Mouse (Mus musculus) heart, embryonic 11.5 days (tissue): ENCODE measurements around the gene Pgm3. TPM values are rescaled to one million over a fixed set of nuclear protein-coding genes. Genes with fewer than 3 reads are reported as not detected.
"Not testable (repeated sequence)": the region's sequence is repeated elsewhere in the genome, so short reads cannot be mapped to it uniquely, and the experiment has no call there.

Source experiments
- ATAC-seq: fragments of 200-750 bp; cut with Nextera tagmentation; replicated peaks from 2 replicates; pipeline ENCODE4 v1.8.0; 2017; ENCODE audit warnings: moderate library complexity; ENCODE audit not compliant: insufficient number of reproducible peaks, low FRiP score, low TSS enrichment
- H3K27ac ChIP-seq: fragments of 300-500 bp; sonication (generic); 2 replicates; pipeline ENCODE4 v1.5.1; 2014; ENCODE audit warnings: mild to moderate bottlenecking, low read depth, low read length
- H3K27me3 ChIP-seq: fragments of 300-500 bp; sonication (generic); 2 replicates; pipeline ENCODE4 v1.6.1; 2014; ENCODE audit warnings: mild to moderate bottlenecking, low read length, mixed read lengths; ENCODE audit not compliant: control insufficient read depth, insufficient read depth
- H3K36me3 ChIP-seq: fragments of 300-500 bp; sonication (generic); 2 replicates; pipeline ENCODE4 v1.6.1; 2014; ENCODE audit warnings: mild to moderate bottlenecking, low read length, moderate library complexity, mixed read lengths; ENCODE audit not compliant: control insufficient read depth, insufficient read depth
- H3K4me1 ChIP-seq: fragments of 300-500 bp; sonication (generic); 2 replicates; pipeline ENCODE4 v1.6.1; 2014; ENCODE audit warnings: low read length; ENCODE audit not compliant: control insufficient read depth, insufficient read depth
- H3K4me2 ChIP-seq: fragments of 300-500 bp; sonication (generic); 2 replicates; pipeline ENCODE4 v1.6.1; 2014; ENCODE audit warnings: mild to moderate bottlenecking, moderate library complexity
- H3K4me3 ChIP-seq: fragments of 300-500 bp; sonication (generic); 2 replicates; pipeline ENCODE4 v1.5.1; 2014; ENCODE audit warnings: low read depth, low read length
- H3K9ac ChIP-seq: fragments of 300-500 bp; sonication (generic); 2 replicates; pipeline ENCODE4 v1.6.1; 2014; ENCODE audit warnings: mild to moderate bottlenecking, low read depth, low read length, moderate library complexity
- H3K9me3 ChIP-seq: fragments of 300-500 bp; sonication (generic); replicated peaks from 2 replicates; pipeline ENCODE4 v1.6.1; 2016; ENCODE audit warnings: low read length; ENCODE audit not compliant: control insufficient read depth
- WGBS: fragments of 180-500 bp; shearing (Covaris S2); extraction: QIAGEN DNeasy Blood & Tissue Kit; methylation state at CpG from one replicate; pipeline ENCODE4 v1.1.7; 2014; ENCODE audit not compliant: insufficient replicate concordance; 5-methylcytosine and 5-hydroxymethylcytosine counted together
- polyA plus RNA-seq: library from polyadenylated mRNA; unstranded; fragments of >200 nt; fragmentation: Nextera tagmentation; extraction: Ambion mirVana; gene quantifications from 2 replicates; pipeline ENCODE4 v1.2.1, GENCODE M21; 2014

The Pgm3 gene
- polyA plus RNA-seq, result 26.6 and 27.4 TPM in 2 replicates

DNA sequence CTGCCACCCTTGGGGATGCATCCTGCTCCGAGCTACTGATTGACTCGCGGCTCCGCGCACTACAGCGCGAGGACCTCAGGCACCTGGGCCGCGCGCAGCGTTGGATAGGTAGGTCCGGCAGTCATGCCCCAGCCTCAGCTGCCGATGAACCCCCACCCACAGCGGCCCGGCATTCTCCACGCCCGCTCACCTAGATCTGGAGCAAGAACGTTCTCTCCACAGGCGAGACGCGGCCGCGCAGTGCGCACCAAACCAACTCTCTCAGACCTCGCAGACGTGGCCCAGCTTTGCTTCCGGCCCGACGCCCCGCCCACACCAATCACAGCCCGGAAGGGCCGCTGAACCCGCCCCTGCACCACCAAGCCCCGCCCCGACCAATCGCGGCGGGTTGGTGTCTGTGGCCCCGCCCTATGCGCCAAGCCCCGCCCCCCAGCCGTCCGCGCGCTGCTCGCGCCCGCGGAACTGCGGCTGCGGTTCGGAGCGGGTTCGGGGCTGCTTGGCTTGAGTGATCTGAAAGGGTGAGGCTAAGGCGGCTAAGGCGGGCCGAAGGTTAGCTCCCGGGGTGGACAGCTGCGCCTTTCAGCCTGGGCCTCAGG is at the start of gene Pgm3, which contains the start of gene Rwdd2a:
Gene Pgm3, minus strand, starts transcription at position 303 of the 596 bp plus-strand sequence.
Gene Rwdd2a, plus strand, starts transcription at position 452 of the 596 bp plus-strand sequence.
- no peaks in the 10 kb centered on the region for H3K27me3 ChIP-seq
- peak within 1 kb of the TSS; percentile 70 for H3K27ac ChIP-seq
- peak; percentile 98 for ATAC-seq
- WGBS, result under 1% methylated on average over 58 of the region's 59 CpGs
- H3K4me1 ChIP-seq, result no peaks in the 10 kb centered on the region; the same call in 1 of the 2 replicates
- no peaks in the 10 kb centered on the region for H3K9me3 ChIP-seq
- peak within 1 kb of the TSS; percentile 100 for H3K4me2 ChIP-seq
- H3K4me3 ChIP-seq, result peak within 1 kb of the TSS; percentile 78
- peak within 1 kb of the TSS; percentile 80 for H3K9ac ChIP-seq
- no peaks in the 10 kb centered on the region for H3K36me3 ChIP-seq

DNA sequence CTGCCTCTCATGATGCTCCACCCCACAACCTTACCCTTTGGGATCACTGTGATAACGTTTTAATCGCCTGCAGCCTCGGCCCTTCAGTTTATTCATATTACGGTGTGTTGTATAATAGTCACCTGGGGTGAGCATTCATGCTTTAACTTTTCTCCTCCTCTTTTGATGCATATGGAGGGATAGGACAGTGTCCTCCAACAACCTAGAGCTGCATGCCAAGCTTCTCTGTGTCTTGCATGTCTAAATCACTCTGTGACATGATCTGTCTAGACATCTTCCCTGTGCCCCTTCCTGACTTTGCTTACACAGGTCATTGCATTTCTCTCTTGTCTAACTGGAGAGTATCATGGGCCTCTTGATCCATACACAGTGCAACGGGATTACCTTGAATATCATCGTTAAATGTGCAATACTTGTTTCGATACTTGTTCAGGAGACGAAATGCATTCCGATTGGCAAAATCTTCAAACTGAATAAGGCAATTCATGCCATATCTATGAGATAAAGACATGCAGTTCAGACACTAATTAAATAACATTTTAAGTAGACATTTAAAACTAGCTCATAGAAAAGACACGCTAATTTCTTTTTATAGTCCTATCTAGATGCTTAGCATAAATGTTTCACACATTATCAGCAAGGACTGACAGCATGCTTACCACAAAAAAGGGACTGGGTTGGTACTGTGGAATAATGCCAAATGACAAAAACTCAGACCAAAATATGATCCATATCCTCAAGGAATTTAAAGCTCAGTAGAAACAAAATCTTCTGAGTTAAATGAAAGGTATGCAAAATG is 47.9 kb upstream of the Pgm3 start:
- H3K36me3 ChIP-seq, result no peaks in the 10 kb centered on the region
- no peak overlapping the region for H3K9ac ChIP-seq
- H3K27me3 ChIP-seq, result no peaks in the 10 kb centered on the region
- no peaks in the 10 kb centered on the region for H3K9me3 ChIP-seq
- ATAC-seq, result no peak
- H3K4me1 ChIP-seq, result peaks cover 5% of the 10 kb centered on the region; the same call in 1 of the 2 replicates
- H3K4me3 ChIP-seq, result no peak overlapping the region
- WGBS, result 74% methylated on average over 10 of the region's 10 CpGs
- no peak overlapping the region for H3K27ac ChIP-seq
- H3K4me2 ChIP-seq, result no peak overlapping the region

DNA sequence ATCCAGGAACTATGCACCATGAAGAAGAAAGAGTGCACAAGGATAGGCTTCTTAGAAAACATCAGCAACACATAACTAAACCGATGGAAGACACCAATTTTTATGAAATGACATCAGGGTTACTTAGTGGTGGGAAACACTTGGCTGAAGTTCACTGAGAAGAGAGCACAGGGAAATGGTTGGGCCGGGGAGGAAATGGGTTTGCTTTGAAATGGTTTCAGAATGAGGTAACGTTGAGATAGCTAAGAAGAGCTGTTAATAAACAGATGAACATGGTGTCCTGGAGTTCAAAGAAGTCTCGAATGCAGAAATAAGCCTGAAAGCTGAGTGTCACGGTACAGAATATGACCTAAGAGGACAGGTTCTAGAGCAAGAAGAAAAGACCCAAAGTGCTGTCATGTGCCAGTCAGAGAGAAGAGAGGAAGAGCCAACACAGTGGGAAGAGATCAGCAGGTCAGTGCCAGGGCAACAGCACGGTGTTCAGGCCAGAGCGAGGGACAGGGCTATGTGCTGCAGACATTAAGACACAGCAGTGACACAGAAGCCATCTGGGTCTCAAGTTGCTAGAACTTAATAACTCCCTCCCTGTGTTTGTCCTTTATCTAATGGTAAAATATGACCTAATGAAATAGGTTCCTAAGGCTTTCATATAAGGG is 46.3 kb upstream of the Pgm3 start:
- no peak overlapping the region for H3K27ac ChIP-seq
- no peak for ATAC-seq
- no peak overlapping the region for H3K4me2 ChIP-seq
- peaks cover 5% of the 10 kb centered on the region; the same call in 1 of the 2 replicates for H3K4me1 ChIP-seq
- no peaks in the 10 kb centered on the region for H3K9me3 ChIP-seq
- no peak overlapping the region for H3K9ac ChIP-seq
- H3K36me3 ChIP-seq, result no peaks in the 10 kb centered on the region
- WGBS, result 56% methylated on average over 7 of the region's 7 CpGs
- H3K27me3 ChIP-seq, result no peaks in the 10 kb centered on the region
- H3K4me3 ChIP-seq, result no peak overlapping the region

DNA sequence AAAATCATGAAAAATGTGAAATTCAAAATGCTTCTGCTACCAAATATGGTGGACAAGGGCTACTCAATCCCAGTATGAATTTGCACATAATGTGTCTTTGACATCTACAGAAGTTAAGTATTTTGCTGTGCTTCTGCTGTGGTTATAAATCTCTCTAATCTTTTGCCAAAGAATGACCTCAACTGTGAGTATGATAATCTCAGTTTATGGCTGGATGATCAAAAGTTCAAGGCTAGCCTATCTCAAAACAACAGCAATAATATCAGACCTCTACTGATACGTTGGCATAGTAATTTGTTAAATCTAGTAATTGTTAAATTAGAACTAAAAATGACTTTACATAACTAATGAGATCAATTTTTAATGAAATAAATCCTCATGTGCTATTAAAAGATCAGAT is 44.1 kb upstream of the Pgm3 start:
- Histone ChIP-seq H3K9me3 (no peaks in the 10 kb centered on the region), H3K4me3 (no peak overlapping the region), H3K4me1 (peaks cover 5% of the 10 kb centered on the region; the same call in 1 of the 2 replicates), H3K9ac (no peak overlapping the region), H3K36me3 (no peaks in the 10 kb centered on the region), H3K27me3 (no peaks in the 10 kb centered on the region), H3K4me2 (no peak overlapping the region), H3K27ac (no peak overlapping the region)
- 83% methylated on average over 1 of the region's 1 CpGs for WGBS
- no peak for ATAC-seq

DNA sequence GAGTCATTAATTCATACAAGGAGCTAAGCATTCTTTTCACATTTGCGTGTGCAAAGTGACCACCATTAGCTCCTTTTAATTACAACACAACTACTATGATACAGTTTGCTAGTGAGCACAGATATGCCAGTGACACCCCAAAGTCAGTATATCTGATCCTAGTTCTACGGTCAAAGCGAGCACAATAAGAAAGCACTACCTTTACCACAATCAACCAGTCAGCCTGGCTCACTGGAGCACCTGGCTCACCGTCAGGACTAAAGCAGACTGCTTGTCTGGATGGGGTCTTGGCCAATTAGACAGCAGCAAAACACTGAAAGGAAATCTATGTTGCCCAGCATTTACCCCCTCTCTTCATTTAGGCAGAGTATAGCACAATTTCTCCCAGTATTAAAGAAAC is 40.4 kb upstream of the Pgm3 start:
- no peak for ATAC-seq
- no peak overlapping the region for H3K27ac ChIP-seq
- 88% methylated on average over 4 of the region's 4 CpGs for WGBS
- no peaks in the 10 kb centered on the region for H3K4me1 ChIP-seq
- H3K9ac ChIP-seq, result no peak overlapping the region
- no peaks in the 10 kb centered on the region for H3K27me3 ChIP-seq
- no peaks in the 10 kb centered on the region for H3K36me3 ChIP-seq
- H3K4me3 ChIP-seq, result no peak overlapping the region
- no peaks in the 10 kb centered on the region for H3K9me3 ChIP-seq
- H3K4me2 ChIP-seq, result no peak overlapping the region

DNA sequence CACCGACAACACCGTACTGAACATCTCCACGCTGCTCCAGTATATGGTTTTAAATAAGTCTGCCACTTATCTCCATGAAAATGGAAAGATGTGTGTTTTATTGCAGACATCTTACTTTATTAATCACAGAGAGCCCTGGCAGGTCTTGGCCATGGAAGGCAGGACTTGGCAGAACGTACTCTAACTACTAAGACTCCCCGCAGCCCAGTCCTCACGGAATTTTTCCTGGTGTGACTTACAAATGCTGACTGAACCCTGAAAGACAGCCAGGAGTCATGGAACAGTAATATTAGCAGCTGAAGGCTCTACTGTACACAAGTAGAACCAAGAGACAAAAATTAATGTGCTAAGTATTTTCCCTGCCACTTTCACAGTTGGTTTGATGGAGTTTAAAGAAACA is 34.1 kb upstream of the Pgm3 start:
- no peak overlapping the region for H3K27ac ChIP-seq
- no peak for ATAC-seq

DNA sequence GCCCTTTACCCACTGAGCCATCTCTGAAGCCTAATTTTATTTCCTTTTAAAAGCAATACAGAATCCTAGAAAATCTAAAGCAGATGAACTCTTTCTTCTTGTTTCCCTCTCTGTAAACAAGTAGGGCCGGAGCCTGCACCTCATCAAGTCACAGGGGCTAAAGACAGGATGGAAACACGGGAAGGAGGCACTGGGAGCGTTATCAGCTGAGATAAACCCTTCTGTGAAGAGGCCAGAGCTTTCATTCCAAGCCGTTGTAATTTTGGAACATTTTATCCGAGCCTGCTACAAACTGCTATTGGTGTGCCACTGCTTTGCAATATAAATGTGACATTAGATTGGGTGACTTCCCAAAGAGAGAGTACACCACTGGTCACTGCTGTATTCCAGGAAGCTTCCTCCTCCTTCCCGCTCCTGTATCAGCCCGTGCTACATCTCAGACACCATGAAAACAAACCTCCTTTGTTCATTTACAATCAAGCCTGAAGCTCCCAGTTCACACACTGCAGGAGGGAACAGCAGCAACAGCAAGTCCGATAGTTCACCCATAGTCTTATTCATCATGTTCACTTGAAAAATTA is 28.2 kb upstream of the Pgm3 start:
- no peaks in the 10 kb centered on the region for H3K36me3 ChIP-seq
- H3K27ac ChIP-seq, result peak overlapping the region; percentile 71
- H3K4me2 ChIP-seq, result peak overlapping the region; percentile 29
- ATAC-seq, result peak; percentile 59
- 0 out of 2 replicates have a peak overlapping the region, but pooled peaks have one; percentile 16 for H3K9ac ChIP-seq
- H3K4me1 ChIP-seq, result peaks cover 21% of the 10 kb centered on the region
- 8% methylated on average over 8 of the region's 8 CpGs for WGBS
- H3K27me3 ChIP-seq, result no peaks in the 10 kb centered on the region
- no peaks in the 10 kb centered on the region for H3K9me3 ChIP-seq
- H3K4me3 ChIP-seq, result no peak overlapping the region

More for the DNA sequence above, 34.1 kb upstream of the Pgm3 start:
- 86% methylated on average over 6 of the region's 6 CpGs for WGBS
- no peak overlapping the region for H3K4me3 ChIP-seq
- no peaks in the 10 kb centered on the region for H3K36me3 ChIP-seq
- H3K4me2 ChIP-seq, result no peak overlapping the region
- no peaks in the 10 kb centered on the region for H3K27me3 ChIP-seq
- H3K4me1 ChIP-seq, result peaks cover under 1% of the 10 kb centered on the region; the same call in 1 of the 2 replicates
- no peaks in the 10 kb centered on the region for H3K9me3 ChIP-seq
- H3K9ac ChIP-seq, result no peak overlapping the region

DNA sequence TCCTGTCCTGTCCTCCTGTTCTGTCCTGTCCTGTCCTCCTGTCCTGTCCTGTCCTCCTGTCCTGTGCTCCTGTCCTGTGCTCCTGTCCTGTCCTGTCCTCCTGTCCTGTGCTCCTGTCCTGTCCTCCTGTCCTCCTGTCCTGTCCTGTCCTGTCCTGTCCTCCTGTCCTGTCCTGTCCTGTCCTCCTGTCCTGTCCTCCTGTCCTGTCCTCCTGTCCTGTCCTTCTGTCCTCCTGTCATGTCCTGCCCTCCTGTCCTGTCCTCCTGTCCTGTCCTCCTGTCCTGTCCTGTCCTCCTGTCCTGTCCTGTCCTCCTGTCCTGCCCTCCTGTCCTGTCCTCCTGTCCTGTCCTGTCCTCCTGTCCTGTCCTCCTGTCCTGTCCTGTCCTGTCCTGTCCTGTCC is 25.3 kb upstream of the Pgm3 start:
- not testable (repeated sequence) for H3K4me2 ChIP-seq, H3K36me3 ChIP-seq, ATAC-seq, H3K27ac ChIP-seq, H3K9me3 ChIP-seq, H3K27me3 ChIP-seq, H3K4me3 ChIP-seq, H3K9ac ChIP-seq
- H3K4me1 ChIP-seq, result peaks cover 32% of the 10 kb centered on the region
